Mouse (Mus musculus): ENCODE data around the gene Eps15l1.
A peak's percentile ranks its signal among the peaks of the same experiment; 100 is the strongest.

The Eps15l1 gene

DNA sequence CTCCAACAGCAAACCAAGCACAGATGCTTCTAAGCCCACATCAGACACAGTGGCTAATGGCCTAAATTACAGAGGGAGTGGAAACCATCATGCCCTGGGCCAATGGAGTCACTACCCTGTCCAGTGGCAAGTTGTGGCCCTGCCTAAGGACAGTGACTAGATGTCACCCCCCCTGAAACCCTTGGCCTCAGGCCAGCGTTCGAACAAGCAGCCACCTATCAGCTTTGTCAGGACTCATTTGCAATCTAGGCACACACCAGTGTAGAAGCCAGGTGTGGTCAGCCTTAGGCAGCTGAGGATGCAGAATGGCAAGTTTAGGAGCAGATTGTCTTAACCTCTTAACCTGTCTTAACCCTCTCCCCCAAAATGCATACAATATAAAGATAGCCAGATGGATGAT lies 6.0 kb downstream of the Eps15l1 start:
- no peak for DNase-seq (ENCODE audit: low read depth, low spot score)

DNA sequence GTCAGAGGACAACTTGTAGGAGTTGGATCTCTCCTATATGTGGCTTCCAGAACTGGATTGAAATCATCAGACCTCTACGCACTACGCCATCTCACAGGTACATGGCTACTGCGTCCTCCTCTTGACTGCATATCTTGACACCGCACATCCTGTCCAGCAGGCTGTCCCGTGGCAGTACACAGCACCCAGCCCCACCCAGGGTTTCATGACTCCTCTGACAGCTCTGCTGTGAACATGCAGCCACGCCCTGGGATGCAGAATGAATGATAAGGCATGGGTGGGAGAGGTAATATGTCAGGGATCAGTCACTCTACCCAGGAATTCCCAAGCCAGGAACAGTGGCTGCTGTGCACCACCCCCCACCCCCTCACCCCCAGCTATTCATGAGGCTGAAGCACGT lies 7.4 kb downstream of the Eps15l1 start:
- no peak for DNase-seq (ENCODE audit: low read depth, low spot score)

- no peak for DNase-seq (ENCODE audit: low read depth, low spot score)
Measured at GRCm38 (mm10) chr8:72409443-72409842, 11.8 kb downstream of the Eps15l1 start.

DNA sequence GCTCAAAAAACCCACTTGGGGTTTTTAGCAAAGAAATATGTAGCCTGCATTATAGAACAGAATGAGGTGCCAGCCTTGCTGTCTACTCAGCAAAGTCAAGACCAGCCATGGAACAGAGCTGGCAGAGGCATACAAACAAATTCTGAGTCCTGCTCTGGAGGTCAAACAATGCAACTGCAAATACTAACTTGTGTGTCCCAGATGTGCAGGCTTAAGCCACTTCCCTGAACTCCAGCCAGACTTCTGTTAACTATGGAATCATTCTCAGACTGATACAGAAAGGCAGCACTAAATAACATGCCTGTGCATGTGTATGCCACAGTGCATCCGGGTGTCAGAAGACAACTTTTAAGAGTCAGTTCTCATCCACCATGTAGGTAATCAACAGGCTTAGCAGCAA lies 13.4 kb downstream of the Eps15l1 start:
- DNase-seq (ENCODE audit: low read depth, low spot score), result no peak

DNA sequence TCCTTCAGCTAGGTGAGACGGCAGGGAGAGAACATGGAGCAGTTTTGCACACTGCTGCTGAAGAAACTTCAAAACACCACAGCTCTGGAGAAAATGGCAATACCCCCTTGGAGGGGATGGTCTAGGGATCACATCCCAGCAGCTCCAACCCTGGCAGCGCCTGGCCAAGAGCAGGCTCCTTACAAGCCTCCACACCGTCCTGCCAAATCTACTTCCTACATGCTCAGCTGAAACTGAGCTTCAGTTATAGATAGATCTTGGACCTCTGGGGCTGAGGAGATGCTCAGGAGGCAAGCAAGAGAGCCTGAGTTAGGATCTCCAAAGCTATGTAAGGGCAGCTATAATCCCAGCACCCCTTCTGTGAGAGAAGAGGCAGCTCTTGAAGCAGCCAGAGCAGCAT lies 18.3 kb downstream of the Eps15l1 start:
- DNase-seq (ENCODE audit: low read depth, low spot score), result no peak

DNA sequence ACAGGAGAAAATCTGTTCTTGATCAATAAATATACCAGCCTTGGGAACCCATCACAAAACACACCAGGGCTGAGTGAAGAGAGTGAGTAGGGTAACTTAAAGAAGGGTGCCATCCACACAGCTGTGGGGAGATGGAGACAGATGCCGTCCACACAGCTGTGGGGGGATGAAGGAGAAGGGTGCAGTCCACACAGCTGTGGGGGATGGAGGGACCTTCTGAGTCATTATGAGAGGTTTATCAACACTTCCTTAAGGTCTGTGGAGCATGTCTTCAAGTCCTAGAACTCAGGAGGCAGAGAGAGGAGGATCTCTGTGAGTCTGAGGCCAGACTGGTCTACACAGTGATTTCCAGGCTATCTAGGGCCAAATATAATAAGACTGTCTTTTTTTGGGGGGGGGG lies 19.9 kb downstream of the Eps15l1 start:
- no peak for DNase-seq (ENCODE audit: low read depth, low spot score)

DNA sequence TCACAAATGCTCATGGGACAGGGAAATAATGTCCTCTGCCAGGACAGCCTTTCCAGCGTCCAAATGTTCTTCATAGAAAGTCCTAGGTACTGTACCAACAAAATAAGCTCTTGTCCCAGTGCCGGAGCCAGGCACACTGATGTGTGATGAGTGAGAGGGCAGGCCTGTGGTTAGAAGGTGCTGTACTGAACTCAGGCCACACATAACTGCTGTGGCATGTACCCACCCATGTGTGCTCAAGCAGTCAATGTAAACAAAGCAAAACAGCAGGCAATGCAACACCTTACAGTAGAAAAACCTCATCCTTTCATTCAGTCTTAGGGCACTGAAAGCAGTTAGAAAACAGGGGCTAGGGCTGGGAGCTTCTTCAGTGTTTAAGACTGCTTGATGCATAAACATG lies 35.5 kb downstream of the Eps15l1 start:
- DNase-seq (ENCODE audit: low read depth, low spot score), result no peak

DNA sequence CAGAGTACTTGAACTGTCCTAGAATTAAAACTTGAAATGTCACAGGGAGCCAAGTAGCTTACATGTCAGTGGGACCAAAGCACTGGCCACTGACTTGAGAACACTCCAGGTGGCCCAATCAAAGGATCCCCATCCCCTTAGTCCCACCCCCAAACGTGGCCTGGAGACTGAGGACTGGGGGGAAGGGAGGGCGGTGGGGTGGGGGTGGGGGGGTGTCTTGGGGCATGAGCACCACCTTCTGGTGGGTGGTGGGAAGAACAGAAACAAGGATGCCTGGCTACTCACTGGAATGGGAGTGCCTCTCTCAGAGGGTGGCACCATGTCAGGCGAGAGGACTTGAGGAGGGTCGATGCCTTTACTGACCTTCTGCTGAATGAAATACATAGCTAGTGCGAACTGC lies 38.9 kb downstream of the Eps15l1 start:
- DNase-seq (ENCODE audit: low read depth, low spot score), result no peak

- DNase-seq (ENCODE audit: low read depth, low spot score), result no peak
Measured at GRCm38 (mm10) chr8:72380656-72381055, 40.6 kb downstream of the Eps15l1 start.

- no peak for DNase-seq (ENCODE audit: low read depth, low spot score)
Measured at GRCm38 (mm10) chr8:72376900-72377299, 44.4 kb downstream of the Eps15l1 start.

DNA sequence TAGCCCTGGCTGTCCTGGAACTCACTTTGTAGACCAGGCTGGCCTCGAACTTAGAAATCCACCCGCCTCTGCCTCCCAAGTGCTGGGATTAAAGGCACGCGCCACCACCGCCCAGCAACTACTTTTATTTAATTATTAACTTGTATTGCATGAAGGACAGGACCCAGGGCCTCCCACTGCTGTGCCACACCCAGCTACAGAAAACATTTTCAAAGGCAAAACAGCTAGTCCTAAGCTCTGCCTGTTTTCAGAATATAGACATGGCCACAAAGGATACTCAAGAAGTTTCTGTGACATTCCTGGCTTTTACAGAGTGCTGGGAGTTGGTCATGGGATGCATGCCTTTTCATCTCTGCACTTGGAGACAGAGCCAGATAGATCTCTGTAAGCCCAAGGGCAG lies 45.0 kb downstream of the Eps15l1 start:
- no peak for DNase-seq (ENCODE audit: low read depth, low spot score)

GRCm38 (mm10) chr8:72375161-72375560 lies 46.1 kb downstream of the Eps15l1 start:
- DNase-seq (ENCODE audit: low read depth, low spot score), result no peak

- no peak for DNase-seq (ENCODE audit: low read depth, low spot score)
Measured at GRCm38 (mm10) chr8:72372311-72372710, 48.9 kb downstream of the Eps15l1 start.

- DNase-seq (ENCODE audit: low read depth, low spot score), result no peak
Measured at GRCm38 (mm10) chr8:72371356-72371755, 49.9 kb downstream of the Eps15l1 start.

DNA sequence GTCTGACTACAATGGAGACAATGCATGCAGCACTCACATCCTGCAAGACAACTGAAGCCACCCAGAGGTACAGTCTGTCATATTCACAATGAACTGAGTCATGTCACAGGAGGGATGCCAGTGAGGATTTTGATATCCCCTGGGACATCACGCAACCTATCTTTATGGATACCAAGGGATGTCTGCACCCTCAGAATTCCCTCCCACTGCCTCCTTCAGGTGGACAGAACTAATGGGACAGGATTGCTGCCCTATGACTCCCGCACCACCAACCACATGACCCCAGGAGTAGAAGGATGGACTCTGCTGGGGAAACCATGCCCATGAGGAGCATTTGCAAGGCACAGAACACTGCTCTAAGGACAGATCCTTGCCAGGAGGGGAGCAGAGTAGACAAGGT lies 54.8 kb downstream of the Eps15l1 start:
- no peak for DNase-seq (ENCODE audit: low read depth, low spot score)

- DNase-seq (ENCODE audit: low read depth, low spot score), result peak; percentile 18
Measured at GRCm38 (mm10) chr8:72365826-72366225, 55.4 kb downstream of the Eps15l1 start.

DNA sequence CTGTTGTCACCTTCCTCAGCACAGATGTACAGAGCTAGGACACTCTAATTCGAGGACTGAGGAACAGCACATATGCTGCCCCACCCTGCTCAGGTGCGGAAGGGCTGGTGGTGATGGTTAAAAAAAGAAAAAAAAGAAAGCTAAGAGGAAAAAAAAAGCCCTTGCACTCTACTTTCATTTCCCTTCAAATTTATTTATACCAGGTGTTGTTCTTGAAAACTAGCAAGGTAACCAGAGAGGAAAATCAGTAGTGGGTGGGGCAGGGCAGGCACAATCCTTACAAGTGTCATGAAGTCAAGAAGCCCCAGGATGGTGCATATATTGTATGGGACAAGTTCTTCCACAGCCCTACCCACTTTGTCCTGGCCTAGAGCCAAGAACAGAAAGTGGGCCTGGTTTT lies 56.2 kb downstream of the Eps15l1 start:
- no peak for DNase-seq (ENCODE audit: low read depth, low spot score)

- no peak for DNase-seq (ENCODE audit: low read depth, low spot score)
Measured at GRCm38 (mm10) chr8:72363457-72363856, 57.8 kb downstream of the Eps15l1 start.

GRCm38 (mm10) chr8:72362754-72363153 lies 58.5 kb downstream of the Eps15l1 start:
- no peak for DNase-seq (ENCODE audit: low read depth, low spot score)

DNA sequence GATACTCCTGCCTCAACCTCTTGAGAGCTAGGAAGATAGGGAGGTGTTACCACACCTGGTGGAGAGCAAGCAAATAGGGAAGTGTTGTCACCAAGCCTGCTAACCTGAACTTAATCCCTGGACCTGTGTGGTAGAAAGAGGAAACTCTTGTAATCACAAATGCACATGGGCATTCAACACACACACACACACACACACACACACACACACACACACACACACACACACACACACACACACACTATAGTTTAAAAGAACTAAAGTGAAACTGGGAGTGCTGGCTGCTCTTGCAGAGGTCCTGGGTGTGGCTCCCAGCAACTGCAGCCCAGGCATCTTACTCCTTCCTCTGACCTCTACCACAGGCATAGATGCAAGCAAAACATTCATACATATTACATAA lies 61.1 kb downstream of the Eps15l1 start:
- DNase-seq (ENCODE audit: low read depth, low spot score), result no peak

DNA sequence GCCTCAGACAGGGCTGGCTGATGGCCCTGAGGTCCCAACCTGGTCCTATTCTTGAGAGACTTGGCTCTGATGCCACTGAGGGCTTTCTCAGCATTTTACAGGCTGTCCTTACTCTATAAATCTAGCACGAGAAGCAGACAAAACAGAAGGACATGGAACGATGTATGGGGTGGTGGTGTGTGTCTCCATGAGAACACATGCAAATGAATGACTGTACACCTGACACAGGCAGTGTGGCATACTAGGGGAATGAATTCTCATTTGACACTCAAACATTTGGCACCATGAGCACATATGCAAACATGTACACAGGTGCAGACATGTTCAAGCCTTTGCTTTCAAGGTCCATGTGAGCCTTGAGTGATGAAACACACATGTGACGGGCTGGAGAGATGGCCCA lies 64.7 kb downstream of the Eps15l1 start:
- no peak for DNase-seq (ENCODE audit: low read depth, low spot score)

DNA sequence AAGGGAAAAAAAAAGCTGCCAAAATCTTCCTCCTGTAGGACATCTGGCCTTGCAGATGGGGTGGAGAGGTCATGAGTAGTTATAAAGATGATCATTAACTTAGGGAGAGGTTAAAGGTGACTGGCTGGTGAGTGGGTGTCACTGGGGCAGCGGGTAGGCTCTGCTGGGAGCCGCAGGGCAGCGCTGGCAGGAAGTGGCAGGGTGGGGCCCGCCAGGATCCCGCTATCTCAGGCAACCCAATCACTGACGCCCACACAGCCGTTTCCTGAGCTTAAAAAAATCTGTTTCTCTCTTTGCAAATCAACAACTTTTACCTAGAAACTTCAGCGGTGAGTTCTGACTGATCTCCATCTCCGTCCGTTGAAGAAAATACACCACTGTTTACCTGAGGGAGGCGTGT lies 67.0 kb downstream of the Eps15l1 start:
- DNase-seq (ENCODE audit: low read depth, low spot score), result no peak

- no peak for DNase-seq (ENCODE audit: low read depth, low spot score)
Measured at GRCm38 (mm10) chr8:72353700-72354045, 67.6 kb downstream of the Eps15l1 start.

DNA sequence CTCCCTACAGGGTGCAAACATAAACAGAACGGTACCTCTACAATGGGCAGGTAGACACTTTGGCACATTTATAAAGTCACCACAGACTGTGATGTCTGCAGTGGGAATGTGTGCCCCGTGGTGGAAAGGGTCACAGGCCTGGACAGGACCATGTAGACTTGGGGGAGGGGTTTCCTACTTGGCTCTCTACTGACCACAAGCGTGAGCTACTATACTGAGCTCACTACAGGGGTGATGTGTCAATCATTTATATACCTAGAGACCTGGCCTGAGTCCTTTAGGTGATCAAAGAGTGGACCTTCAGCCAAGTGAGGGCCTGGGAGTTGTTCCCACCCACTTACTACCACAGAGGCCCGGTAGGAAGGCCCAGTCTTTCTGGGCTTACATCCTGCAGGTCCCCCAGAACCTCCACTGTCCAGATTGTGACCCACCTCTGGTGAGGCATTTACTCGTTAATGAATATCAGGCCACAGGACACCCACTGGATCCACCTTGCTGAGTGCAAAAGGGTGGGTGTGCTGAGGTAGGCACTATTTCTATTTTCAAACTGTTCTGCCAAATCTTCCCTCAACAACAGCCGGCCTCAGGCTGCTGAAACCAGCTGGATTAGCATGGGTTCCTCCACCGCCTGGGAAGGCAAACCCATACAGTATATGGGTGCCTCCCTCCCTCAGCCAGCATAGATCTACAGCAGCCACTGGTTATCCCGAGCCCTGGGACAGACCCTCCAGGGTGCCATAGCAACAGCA lies 68.1 kb downstream of the Eps15l1 start:
- no peak for DNase-seq (ENCODE audit: low read depth, low spot score)
